Mouse (Mus musculus) limb, embryonic 12.5 days (tissue): Measurements from ENCODE around the gene Pkn2. TPM values are rescaled to one million over a fixed set of nuclear protein-coding genes. Genes with fewer than 3 reads are reported as not detected.

ENCODE experiments used
- polyA plus RNA-seq: library from polyadenylated mRNA; unstranded; fragments of >200 nt; fragmentation: Nextera tagmentation; extraction: Ambion mirVana; gene quantifications from 2 replicates; pipeline ENCODE4 v1.2.1, GENCODE M21; 2016

The Pkn2 gene
- polyA plus RNA-seq, 1 experiment from 2014 or later = 68.5 TPM

Other genes starting within 250 kb of the Pkn2 start
- 15.3 and 15.7 TPM in 2 replicates for gene Kyat3, start 181.0 kb downstream of the Pkn2 start, polyA plus RNA-seq
- gene Gtf2b, start 117.0 kb downstream of the Pkn2 start, polyA plus RNA-seq = 90.3 and 91.6 TPM in 2 replicates